Mouse (Mus musculus) NIH3T3 (cell line): Measurements from ENCODE around the gene Wdr73.

ENCODE experiments used
- DNase-seq: peaks from one replicate; pipeline ENCODE4 v3.0.0-alpha.2; 2012; ENCODE audit warnings: low read depth

The Wdr73 gene

DNA sequence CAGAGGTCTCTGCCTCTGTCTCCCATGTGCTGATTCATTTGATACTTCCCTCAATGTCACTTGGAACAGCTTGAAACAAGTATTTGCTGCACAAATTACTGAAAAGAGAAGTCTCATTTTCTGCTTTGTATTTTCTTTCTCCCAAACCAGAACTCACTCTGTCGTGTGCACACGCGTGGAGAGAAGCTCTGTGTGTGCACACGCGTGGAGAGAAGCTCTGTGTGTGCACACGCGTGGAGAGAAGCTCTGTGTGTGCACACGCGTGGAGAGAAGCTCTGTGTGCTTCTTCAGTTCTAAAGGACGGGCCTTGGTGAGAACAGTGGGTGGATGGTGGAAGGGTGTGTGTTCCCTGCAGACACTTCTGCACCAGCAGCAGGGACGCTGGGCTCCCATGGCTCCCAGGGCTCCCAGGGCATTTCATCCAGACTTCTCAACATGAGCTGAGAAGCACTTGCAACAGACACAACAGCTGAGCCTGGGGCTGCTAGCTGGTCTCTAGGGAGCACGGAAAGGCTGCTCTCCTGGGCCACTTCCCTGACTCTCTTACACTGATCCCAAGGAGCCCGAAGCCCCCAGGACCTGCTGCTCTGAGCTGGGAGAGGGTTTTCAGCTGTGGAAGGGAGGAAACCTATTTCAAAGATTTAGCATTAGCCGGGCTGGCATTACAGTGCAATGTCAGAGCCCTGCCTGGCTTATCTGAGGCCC, 6.1 kb downstream of the Wdr73 start:
- no peak for DNase-seq

GRCm38 (mm10) chr7:80894196-80894595, 6.9 kb downstream of the Wdr73 start:
- no peak for DNase-seq

- DNase-seq: no peak
Measured at GRCm38 (mm10) chr7:80893753-80894129, 7.3 kb downstream of the Wdr73 start.

DNA sequence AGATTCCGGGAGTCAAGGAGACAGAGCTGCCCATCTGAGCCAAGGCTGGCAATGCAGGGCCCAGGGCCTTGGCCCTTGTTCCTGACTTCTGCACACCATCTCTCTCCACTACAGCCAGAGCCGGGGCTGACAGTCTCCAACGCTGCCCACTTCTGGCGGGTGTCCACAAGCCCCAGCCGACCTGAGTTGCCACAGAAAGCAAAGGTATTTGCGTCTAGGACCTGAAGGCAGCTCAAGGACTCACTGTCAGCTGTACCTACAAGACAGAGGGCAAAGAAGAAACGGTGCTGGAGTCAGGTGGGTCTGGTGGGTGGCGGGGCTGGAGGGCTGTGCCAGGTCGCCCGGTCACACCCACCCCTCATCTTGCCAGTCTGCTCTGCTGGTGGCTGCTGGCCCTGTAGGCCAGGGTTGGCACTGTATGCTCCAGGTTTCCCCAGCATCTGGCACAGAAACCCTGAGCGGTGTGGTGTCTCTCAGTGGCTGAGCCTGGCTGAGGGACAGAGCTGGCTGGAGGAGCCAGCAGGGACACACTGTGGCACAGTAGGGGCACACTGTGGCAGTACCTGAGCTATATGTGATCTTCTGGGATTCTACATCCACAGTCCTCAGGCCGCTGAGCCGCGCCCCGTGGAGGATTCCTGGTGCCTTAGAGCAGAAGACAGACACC, 7.8 kb downstream of the Wdr73 start:
- DNase-seq: no peak

DNA sequence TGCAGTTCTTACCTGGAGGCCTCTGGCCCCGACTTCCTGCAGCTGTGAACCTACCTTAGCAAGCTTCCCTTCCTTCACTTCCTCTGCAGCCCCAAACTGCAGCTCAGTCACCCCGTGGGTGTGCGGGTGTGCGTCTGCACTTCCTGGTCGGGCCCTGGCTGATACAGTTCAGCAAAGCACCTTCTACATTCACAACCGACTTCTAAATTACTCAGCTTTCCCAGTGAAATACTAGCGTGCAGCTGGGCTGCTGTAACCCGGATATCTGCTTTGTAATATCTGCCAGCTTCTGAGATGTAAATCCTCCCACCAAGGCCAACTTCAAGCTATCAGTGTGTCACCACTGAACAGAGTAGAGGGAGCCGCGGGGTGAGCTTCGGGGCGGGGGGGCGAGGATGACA, 11.2 kb downstream of the Wdr73 start:
- DNase-seq: no peak

DNA sequence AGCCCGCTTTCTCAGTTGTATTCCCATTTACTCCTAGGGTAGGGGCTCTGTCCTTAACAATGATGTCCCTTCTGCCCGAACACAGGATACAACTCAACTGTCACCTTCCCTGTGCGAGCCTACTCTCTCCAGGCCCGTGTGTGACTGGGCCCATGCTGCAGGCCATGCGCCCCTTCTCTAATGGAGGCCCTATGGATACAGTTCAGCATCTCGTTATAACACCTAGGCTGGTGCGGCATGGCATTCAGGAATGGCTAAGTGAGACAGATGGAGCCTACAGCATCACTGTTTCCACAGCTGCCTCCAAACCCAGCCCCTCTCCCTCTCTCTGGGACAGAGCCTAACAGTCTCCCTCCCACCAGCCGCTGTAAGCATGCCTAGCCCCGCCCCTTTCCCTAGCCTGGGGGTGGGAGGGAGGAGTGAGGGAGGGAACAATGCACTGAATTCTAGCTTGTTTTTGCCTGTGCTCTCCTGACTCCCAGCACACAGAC, 12.0 kb downstream of the Wdr73 start:
- DNase-seq: peak; percentile 66

- no peak for DNase-seq
Measured at GRCm38 (mm10) chr7:80888595-80888994, 12.5 kb downstream of the Wdr73 start.

GRCm38 (mm10) chr7:80885666-80886065, 15.4 kb downstream of the Wdr73 start:
- peak; percentile 57 for DNase-seq

GRCm38 (mm10) chr7:80882830-80883505, 18.1 kb downstream of the Wdr73 start:
- peak; percentile 37 for DNase-seq

GRCm38 (mm10) chr7:80875727-80876126, 25.3 kb downstream of the Wdr73 start:
- DNase-seq: no peak

DNA sequence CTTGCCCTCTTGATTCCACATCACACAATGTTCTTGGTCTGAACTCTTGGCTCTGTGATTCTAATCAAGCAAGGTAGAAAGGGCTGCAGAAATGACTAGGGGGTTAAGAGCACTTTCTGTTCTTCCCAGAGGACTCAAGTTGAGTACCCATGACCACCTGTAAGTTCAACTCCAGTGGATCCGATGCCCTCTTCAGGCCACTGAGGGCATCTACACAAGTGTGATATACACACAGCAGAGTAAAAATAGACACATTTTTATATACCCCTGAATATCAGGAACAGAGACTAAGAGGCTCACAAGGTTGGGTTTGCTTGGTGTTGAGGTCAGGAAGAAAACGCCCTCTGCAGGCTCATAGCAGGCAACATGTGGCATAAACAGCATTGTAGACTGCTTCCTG, 27.4 kb downstream of the Wdr73 start:
- DNase-seq: no peak

DNA sequence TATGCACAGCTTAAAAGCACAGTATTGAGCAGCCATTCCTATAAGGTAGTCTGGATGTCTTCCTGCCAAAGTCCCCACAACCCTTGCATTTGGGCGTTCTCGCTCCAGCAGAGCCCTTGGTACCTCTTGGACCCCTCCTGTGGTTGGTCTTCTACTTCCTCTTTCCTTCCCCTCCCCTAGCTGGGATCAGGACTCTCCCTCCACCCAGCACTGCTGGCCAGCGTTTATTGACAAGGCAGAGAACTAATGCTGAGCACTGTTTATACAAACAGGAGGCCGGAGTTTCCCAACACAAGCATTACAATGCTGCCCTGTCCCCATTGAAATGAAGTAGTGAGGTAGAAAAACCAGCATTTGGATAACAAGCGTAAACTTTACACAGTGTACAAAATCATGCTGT, 28.0 kb downstream of the Wdr73 start:
- no peak for DNase-seq

DNA sequence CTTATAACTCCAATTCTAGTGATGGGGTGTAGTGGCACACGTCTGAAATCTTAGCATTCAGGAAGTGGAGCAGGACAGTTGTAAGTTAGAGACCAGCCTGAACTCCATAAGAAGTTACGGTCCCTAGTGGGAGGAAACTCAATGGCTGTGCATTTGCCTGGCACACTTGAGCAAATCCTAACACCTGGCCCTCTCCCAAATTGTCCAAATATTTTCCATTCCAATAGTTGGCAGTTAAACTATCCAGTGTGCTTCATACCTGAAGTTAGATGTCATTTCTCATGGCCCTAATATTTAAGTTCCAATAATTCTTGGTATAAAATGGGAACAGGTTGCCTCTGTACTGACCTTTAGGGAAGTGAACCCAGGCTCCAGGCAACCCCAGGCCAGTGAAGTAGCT, 32.4 kb downstream of the Wdr73 start:
- DNase-seq: no peak

DNA sequence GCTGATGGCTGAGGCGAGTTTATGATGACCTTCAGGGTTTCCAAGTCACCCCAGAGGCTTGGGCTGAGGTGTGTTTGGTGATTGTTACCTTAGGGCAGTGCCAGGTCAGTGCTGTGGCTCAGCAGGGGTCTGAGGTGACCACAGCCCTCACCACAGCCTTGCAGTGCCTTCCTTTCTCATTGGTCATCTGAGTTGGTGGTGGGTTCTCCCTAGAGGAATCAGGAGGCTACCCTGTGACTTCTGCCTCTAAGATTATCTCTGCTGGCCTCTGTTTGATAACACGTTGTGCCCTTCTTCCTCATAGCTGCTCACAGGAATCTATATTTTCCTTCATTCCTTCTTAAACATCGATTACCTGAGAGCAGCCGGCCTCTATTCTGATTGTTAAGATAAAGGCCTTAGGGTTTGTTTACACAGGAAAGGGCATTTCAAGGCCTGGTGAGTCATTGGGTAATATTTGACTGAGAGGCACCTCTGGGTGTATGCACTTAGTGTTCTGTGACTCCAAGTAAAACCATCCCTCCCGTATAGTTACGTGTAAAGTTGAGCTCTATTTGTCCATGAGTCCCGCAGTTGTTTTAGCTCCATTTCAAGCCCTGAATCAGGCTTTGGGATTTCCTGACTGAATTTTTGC, 34.4 kb downstream of the Wdr73 start:
- DNase-seq: peak; percentile 49

- no peak for DNase-seq
Measured at GRCm38 (mm10) chr7:80865521-80865920, 35.5 kb downstream of the Wdr73 start.

DNA sequence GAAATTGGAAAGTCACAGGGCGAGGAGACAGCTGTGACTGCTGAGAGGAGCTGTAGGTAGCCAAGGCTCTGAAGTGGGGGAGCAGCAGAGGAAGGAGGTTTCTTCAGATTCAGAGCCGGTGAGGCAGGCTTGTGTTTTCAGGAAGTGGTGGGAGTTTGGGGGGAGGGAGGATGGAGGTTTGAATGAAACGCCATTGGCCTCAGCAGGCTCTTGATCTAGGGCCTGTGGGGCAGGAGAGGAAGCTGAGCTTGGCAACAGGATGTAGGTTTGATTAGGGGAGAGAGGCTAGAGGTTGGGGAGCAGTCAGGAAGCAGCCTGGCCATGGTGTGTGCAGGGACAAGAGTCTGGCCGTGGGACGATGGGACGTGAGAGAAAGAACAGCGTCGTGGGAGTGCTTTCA, 36.2 kb downstream of the Wdr73 start:
- DNase-seq: no peak

- no peak for DNase-seq
Measured at GRCm38 (mm10) chr7:80864151-80864550, 36.9 kb downstream of the Wdr73 start.

- no peak for DNase-seq
Measured at GRCm38 (mm10) chr7:80863520-80863919, 37.5 kb downstream of the Wdr73 start.

- DNase-seq: no peak
Measured at GRCm38 (mm10) chr7:80862475-80862874, 38.6 kb downstream of the Wdr73 start.

GRCm38 (mm10) chr7:80860729-80861274, 40.3 kb downstream of the Wdr73 start, which contains the start of gene Zscan2:
TSS of gene Zscan2 (plus strand) at chr7:80860920.
- peak; percentile 95 for DNase-seq

- peak; percentile 85 for DNase-seq
Measured at GRCm38 (mm10) chr7:80860227-80860626, 40.8 kb downstream of the Wdr73 start.

- peak; percentile 88 for DNase-seq
Measured at GRCm38 (mm10) chr7:80857181-80857580, 43.9 kb downstream of the Wdr73 start.
